Mouse (Mus musculus): ENCODE measurements around the gene Gm49373. TPM values are rescaled to one million over a fixed set of nuclear protein-coding genes. Genes with fewer than 3 reads are reported as not detected.
"Not testable (repeated sequence)": the region's sequence is repeated elsewhere in the genome, so short reads cannot be mapped to it uniquely, and the experiment has no call there.

Gene Gm49373
- total RNA-seq, 2 experiments from 2014 or later: not detected

- no peak for ATAC-seq (replicated peaks; ENCODE audit: low FRiP score, poor library complexity, severe bottlenecking)
These were observed 8.2 kb upstream of the Gm49373 start for GRCm38 (mm10) chr9:21081127-21081526.

- ATAC-seq (replicated peaks; ENCODE audit: low FRiP score, poor library complexity, severe bottlenecking): no peak
These were observed 2.7 kb upstream of the Gm49373 start for GRCm38 (mm10) chr9:21075625-21076024.

- ATAC-seq (replicated peaks; ENCODE audit: low FRiP score, poor library complexity, severe bottlenecking): no peak
These were observed 1.3 kb upstream of the Gm49373 start for GRCm38 (mm10) chr9:21074173-21074572.

DNA sequence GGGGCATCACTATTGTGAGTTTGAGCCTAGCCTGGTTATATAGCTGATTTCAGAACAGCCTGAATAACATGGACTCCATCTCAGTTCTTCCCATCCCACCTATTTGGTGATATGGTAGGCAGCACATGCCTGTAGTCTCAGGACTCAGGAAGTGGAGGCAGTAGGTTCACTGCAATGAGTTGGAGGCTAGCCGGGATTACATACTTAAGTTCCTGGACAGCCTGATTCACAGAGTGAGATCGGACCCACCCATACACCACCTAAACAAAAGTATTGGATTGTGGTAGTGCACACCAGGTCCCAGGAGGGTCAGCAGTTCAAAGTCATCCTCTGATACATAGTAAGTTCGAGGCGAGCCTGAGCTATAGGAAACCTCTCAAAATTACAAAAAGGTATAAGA is 255 bp downstream of the Gm49373 start:
- ATAC-seq (replicated peaks; ENCODE audit: low FRiP score, poor library complexity, severe bottlenecking): no peak

GRCm38 (mm10) chr9:21067006-21067684 is 5.8 kb downstream of the Gm49373 start, which contains the start of gene Zglp1:
TSS of gene Zglp1 (minus strand) at chr9:21067093.
- ATAC-seq (replicated peaks; ENCODE audit: low FRiP score, poor library complexity, severe bottlenecking): no peak

- ATAC-seq (replicated peaks; ENCODE audit: low FRiP score, poor library complexity, severe bottlenecking): no peak
These were observed 10.0 kb downstream of the Gm49373 start for GRCm38 (mm10) chr9:21062928-21063327.

- peak; percentile 80 for ATAC-seq (replicated peaks; ENCODE audit: low FRiP score, poor library complexity, severe bottlenecking)
These were observed 21.3 kb downstream of the Gm49373 start for GRCm38 (mm10) chr9:21051578-21051977.

DNA sequence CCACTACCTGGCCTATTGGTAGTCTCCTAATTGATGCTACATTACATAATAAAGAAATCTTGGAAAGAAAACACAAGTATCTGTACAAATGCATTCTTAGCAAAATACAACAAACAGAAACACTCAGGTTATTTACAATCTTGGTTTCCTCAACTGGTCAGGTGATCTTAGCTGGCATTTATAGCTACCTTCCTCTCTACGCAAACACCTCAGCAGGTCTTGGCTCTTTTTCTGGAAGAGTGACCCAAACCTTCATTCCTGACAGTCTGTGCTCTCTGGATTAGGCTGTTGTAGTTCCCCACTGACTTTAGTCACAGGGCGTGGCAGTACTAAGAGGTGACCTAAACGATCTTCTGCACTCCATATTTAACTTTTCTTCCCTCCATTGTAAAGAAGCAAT is 27.7 kb downstream of the Gm49373 start:
- no peak for ATAC-seq (replicated peaks; ENCODE audit: low FRiP score, poor library complexity, severe bottlenecking)

DNA sequence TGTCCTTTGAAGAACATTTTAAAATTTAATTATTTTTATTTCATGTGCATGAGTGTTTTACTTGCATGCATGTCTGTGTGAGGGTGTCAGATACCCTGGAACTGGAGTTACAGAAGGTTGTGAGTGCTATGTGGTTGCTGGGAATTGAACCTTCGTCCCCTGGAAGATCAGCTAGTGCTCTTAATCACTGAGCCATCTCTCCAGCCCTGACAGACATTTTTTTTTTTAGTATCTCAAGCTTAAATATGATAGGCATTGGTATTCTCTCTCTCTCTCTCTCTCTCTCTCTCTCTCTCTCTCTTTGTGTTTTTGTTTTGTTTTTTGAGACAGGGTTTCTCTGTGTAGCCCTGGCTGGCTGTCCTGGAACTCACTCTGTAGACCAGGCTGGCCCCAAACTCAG is 28.1 kb downstream of the Gm49373 start:
- ATAC-seq (replicated peaks; ENCODE audit: low FRiP score, poor library complexity, severe bottlenecking): not testable (repeated sequence)

DNA sequence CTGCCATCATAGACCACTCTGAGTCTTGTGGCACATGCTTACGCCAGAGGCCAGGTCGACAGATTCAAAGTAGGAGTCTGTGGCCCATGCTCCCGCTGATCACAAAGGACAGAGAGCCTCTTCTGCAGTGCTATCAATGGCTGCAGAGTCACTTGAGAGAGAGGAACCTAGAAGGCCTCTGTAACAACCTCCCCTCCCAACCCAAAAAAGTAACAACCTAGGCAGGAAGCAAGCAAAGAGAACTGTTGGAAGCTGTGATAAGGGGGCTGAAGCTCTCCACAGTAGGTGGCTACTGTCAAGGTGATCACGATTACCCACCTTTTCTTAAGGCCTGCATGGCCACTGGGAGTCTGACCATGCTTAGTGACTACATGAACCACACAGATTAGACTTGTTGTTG is 29.3 kb downstream of the Gm49373 start:
- ATAC-seq (replicated peaks; ENCODE audit: low FRiP score, poor library complexity, severe bottlenecking): no peak

- no peak for ATAC-seq (replicated peaks; ENCODE audit: low FRiP score, poor library complexity, severe bottlenecking)
These were observed 31.6 kb downstream of the Gm49373 start for GRCm38 (mm10) chr9:21041308-21041707.

DNA sequence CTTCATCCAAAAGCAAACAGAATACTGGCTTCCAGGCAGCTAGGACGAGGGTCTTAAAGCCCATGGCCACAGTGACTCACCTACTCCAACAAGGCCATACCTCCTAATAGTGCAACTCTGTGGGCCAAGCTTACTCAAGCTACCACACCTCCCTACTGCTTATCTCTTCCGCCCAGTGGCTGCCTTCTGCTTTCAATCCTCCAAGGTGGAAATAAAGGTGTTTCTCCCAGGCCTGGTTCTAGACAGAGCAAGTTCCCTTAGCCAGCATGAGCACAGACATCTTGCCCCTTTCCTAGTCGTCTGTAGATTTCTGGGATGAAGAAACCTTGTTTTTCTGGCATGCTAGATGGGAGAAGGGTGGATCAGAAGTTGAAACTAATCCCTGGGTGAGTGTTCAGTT is 33.1 kb downstream of the Gm49373 start:
- ATAC-seq (replicated peaks; ENCODE audit: low FRiP score, poor library complexity, severe bottlenecking): peak; percentile 88

- ATAC-seq (replicated peaks; ENCODE audit: low FRiP score, poor library complexity, severe bottlenecking): no peak
These were observed 35.4 kb downstream of the Gm49373 start for GRCm38 (mm10) chr9:21037481-21037891.

DNA sequence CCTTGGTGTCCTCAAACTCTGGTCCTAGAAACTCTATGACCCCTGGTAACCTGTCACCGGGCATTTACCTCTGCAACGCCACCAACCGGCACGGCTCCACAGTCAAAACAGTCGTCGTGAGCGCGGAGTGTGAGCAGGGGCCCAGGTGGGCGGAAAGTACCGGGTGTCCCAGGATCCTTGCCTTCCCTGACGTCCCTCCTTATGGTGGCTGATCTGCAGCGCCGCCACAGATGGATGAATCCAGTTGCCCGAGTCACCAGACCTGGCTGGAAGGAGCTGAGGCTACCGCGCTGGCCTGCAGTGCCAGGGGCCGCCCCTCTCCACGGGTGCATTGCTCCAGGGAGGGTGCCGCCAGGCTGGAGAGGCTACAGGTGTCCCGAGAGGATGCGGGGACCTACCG is 36.2 kb downstream of the Gm49373 start:
- ATAC-seq (replicated peaks; ENCODE audit: low FRiP score, poor library complexity, severe bottlenecking): no peak

- ATAC-seq (replicated peaks; ENCODE audit: low FRiP score, poor library complexity, severe bottlenecking): no peak
These were observed 36.7 kb downstream of the Gm49373 start for GRCm38 (mm10) chr9:21036161-21036560.

- ATAC-seq (replicated peaks; ENCODE audit: low FRiP score, poor library complexity, severe bottlenecking): no peak
These were observed 37.3 kb downstream of the Gm49373 start for GRCm38 (mm10) chr9:21035586-21035985.

GRCm38 (mm10) chr9:21034481-21035085 is 38.3 kb downstream of the Gm49373 start:
- no peak for ATAC-seq (replicated peaks; ENCODE audit: low FRiP score, poor library complexity, severe bottlenecking)

DNA sequence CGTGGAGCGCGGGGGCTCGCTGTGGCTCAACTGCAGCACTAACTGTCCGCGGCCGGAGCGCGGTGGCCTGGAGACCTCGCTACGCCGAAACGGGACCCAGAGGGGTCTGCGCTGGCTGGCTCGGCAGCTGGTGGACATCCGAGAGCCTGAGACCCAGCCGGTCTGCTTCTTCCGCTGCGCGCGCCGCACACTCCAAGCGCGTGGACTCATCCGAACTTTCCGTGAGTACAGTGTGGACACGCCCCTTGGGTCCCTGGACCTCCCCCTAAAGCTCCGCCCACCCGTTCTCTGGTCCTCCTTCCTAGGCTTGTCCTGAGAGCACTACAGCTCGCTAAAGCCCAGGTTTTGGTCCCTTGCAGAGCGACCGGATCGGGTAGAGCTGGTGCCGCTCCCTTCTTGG is 39.8 kb downstream of the Gm49373 start:
- ATAC-seq (replicated peaks; ENCODE audit: low FRiP score, poor library complexity, severe bottlenecking): peak; percentile 44

DNA sequence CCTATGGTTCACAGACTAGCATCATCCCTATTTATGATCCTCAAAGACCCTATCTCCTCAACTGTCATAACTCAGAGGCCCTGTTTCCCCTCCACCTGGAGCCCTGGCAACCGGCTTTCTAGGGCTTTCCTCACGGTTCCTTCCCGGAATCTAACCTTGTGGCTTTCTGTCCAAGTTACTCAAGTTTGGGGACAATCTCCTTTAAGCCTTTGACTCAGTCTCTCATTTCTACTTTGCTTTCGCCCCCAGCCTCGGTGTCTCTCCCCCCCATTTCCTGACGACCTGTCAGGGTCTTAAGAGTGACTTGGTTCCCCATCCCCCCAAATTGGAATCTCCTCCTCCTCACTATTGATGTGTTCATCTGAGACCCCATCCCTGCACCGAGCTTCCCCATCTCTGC is 40.4 kb downstream of the Gm49373 start:
- ATAC-seq (replicated peaks; ENCODE audit: low FRiP score, poor library complexity, severe bottlenecking): no peak

DNA sequence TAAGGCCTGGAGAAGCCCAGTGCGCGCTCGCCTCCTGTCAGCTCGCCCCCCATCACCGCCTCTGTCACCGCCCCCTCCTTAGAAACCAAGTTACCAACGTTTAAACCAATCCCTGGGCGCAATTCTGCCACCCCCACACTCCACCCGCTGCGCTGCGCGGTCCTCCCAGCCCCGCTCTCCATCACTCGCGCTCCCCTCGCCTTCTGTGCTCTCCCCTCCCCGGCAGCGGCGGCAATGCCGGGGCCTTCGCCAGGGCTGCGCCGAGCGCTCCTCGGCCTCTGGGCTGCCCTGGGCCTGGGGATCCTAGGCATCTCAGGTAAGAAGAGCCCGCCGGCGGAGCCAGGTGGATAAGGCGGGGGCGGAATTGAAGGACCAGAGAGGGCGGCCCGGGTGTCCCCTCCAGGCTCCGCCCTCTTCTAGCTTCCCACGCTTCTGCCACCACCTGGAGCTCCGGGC is 41.0 kb downstream of the Gm49373 start, which contains the start of gene Icam5:
Gene Icam5, plus strand, starts transcription at position 178 of the 456 bp plus-strand sequence.
- ATAC-seq (replicated peaks; ENCODE audit: low FRiP score, poor library complexity, severe bottlenecking): no peak

- peak; percentile 5; the same call in 1 of the 2 replicates for ATAC-seq (replicated peaks; ENCODE audit: low FRiP score, poor library complexity, severe bottlenecking)
These were observed 41.5 kb downstream of the Gm49373 start for GRCm38 (mm10) chr9:21031251-21031895.

All from erythroid progenitor cell, adult 5-6 weeks (primary cell).